Mouse (Mus musculus) erythroblast, embryonic 14.5 days (primary cell): ENCODE results near the gene Hcst. TPM values are rescaled to one million over a fixed set of nuclear protein-coding genes. Genes with fewer than 3 reads are reported as not detected.
A peak's percentile ranks its signal among the peaks of the same experiment; 100 is the strongest.

ENCODE experiments used
- H3K27me3 ChIP-seq: 2 replicates; pipeline ENCODE4 v1.6.1; 2012; ENCODE audit warnings: inconsistent platforms; ENCODE audit not compliant: control insufficient read depth
- H3K36me3 ChIP-seq: 2 replicates; pipeline ENCODE4 v1.6.1; 2012; ENCODE audit warnings: mild to moderate bottlenecking, inconsistent platforms; ENCODE audit not compliant: control insufficient read depth
- H3K4me1 ChIP-seq: 2 replicates; pipeline ENCODE4 v1.6.1; 2012; ENCODE audit warnings: inconsistent platforms; ENCODE audit not compliant: control insufficient read depth
- H3K4me3 ChIP-seq: replicated peaks from 2 replicates; pipeline ENCODE3; 2012; ENCODE audit warnings: moderate library complexity, mild to moderate bottlenecking, inconsistent platforms
- H3K9me3 ChIP-seq: 2 replicates; pipeline ENCODE4 v1.6.1; 2012; ENCODE audit warnings: low read length, inconsistent platforms, mixed read lengths; ENCODE audit not compliant: control insufficient read depth
- GATA1 ChIP-seq: IDR thresholded peaks from 2 replicates; pipeline ENCODE4 v1.6.1; 2012; ENCODE audit warnings: low read length, inconsistent platforms, mixed read lengths
- TAL1 ChIP-seq: IDR thresholded peaks from 3 replicates; pipeline ENCODE4 v1.6.1; 2012; ENCODE audit warnings: low read length, inconsistent platforms, mixed read lengths
- polyA plus RNA-seq: library from polyadenylated mRNA; stranded (reverse); fragments of >175 nt; gene quantifications from 2 replicates; pipeline ENCODE4 v1.2.3, GENCODE M21; 2012

Gene Hcst
- polyA plus RNA-seq, 1 experiment, result not detected

DNA sequence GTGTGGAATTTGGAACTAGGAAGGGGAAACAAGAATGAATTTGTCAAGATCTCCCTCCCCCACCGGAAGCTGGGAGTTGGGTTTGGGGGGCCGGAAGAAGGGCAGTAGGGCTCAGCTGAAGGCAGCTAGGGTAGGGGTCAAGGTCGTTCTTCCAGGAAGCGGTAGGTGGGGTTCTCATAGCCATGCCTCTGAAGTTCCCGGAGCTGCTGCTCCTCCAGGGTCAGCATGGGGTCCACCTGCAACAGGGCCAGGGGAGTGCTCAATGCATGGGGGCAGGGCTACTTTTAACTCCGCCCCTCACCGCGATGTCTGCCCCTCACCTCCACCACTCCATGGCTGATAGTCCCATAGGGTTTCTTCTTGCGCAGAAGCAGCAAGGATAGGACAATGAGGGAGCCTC lies 15.5 kb upstream of the Hcst start:
- H3K4me3 ChIP-seq, result no peak overlapping the region
- H3K36me3 ChIP-seq, result no peaks in the 10 kb centered on the region
- H3K27me3 ChIP-seq, result peaks cover 21% of the 10 kb centered on the region
- no peaks in the 10 kb centered on the region for H3K9me3 ChIP-seq
- no peaks in the 10 kb centered on the region for H3K4me1 ChIP-seq
- no peak for TF ChIP-seq TAL1
- TF ChIP-seq GATA1, result no peak

DNA sequence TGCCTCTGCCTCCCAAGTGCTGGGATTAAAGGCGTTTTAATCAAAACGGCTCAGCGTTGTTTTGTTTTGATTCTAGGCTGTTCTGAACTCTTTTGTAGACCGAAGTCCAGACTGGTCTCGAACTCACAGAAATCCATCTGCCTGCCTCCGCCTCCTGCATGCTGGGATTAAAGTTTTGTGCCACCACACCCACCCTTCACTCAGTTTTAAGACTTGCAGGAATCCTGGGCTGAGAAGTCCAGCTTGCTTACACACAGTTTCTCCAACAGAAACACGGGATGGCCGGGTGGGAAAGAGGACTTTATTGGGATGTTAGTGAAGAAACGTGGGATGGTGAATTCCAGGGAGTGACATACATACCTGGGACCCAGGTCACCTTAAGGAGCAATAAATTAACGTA lies 15.0 kb upstream of the Hcst start:
- Histone ChIP-seq H3K9me3 (no peaks in the 10 kb centered on the region), H3K4me1 (no peaks in the 10 kb centered on the region)
- TF ChIP-seq GATA1, result no peak
- no peak for TF ChIP-seq TAL1

GRCm38 (mm10) chr7:30434238-30434637 lies 14.6 kb upstream of the Hcst start:
- H3K9me3 ChIP-seq, result no peaks in the 10 kb centered on the region
- TF ChIP-seq GATA1, result no peak
- TF ChIP-seq TAL1, result no peak
- H3K27me3 ChIP-seq, result peaks cover 17% of the 10 kb centered on the region
- no peak overlapping the region for H3K4me3 ChIP-seq
- no peaks in the 10 kb centered on the region for H3K36me3 ChIP-seq
- no peaks in the 10 kb centered on the region for H3K4me1 ChIP-seq

More for the DNA sequence above, 15.0 kb upstream of the Hcst start:
- no peaks in the 10 kb centered on the region for H3K36me3 ChIP-seq
- no peak overlapping the region for H3K4me3 ChIP-seq
- peaks cover 17% of the 10 kb centered on the region for H3K27me3 ChIP-seq

- no peaks in the 10 kb centered on the region for H3K4me1 ChIP-seq
- TF ChIP-seq TAL1 (no peak), GATA1 (no peak)
Measured at GRCm38 (mm10) chr7:30431793-30432192, 12.1 kb upstream of the Hcst start.

DNA sequence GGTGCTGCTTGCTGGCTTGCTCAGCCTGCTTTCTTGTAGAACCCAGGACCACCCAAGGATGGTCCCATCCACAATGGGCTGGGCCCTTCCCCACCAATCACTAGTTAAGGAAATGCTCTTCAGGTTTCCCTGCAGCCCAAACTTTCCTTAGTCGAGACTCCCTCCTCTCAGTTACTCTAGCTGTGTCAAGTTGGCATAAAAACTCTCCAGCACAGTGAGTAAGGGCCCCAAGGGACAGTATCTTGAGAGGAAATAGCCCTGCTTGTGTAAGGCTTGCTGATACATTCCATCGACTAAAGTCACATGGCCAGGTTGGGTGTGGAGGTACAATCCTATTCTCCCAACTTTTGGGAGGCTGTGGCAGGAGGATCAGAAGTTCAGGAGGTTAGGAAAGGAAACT lies 10.5 kb upstream of the Hcst start:
- H3K4me3 ChIP-seq, result no peak overlapping the region
- peaks cover 13% of the 10 kb centered on the region for H3K36me3 ChIP-seq
- no peaks in the 10 kb centered on the region for H3K4me1 ChIP-seq
- TF ChIP-seq GATA1 (no peak), TAL1 (no peak)
- no peaks in the 10 kb centered on the region for H3K9me3 ChIP-seq
- H3K27me3 ChIP-seq, result no peaks in the 10 kb centered on the region; the same call in 1 of the 2 replicates

More at GRCm38 (mm10) chr7:30431793-30432192, 12.1 kb upstream of the Hcst start:
- no peaks in the 10 kb centered on the region for H3K9me3 ChIP-seq
- H3K27me3 ChIP-seq, result peaks cover 11% of the 10 kb centered on the region
- H3K4me3 ChIP-seq, result no peak overlapping the region
- peaks cover 2% of the 10 kb centered on the region for H3K36me3 ChIP-seq

DNA sequence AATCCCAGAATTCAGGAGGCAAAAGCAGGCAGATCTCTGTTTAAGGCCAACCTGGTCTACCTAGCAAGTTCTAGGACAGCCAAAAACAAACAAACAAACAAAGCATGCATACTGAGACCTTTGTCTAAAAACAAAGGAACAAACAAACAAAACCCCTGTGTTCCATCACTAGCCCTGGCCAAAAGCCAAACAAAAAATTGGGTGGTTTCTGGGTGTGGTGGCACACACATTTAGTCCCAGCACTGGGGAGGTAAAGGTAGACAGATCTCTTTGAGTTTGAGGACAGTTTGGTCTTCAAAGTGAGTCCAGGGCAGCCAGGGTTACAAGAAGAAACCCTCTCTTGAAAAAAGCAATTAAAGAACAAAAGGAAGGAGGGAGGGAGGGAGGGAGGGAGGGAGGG lies 9.7 kb upstream of the Hcst start:
- peaks cover 14% of the 10 kb centered on the region for H3K36me3 ChIP-seq

DNA sequence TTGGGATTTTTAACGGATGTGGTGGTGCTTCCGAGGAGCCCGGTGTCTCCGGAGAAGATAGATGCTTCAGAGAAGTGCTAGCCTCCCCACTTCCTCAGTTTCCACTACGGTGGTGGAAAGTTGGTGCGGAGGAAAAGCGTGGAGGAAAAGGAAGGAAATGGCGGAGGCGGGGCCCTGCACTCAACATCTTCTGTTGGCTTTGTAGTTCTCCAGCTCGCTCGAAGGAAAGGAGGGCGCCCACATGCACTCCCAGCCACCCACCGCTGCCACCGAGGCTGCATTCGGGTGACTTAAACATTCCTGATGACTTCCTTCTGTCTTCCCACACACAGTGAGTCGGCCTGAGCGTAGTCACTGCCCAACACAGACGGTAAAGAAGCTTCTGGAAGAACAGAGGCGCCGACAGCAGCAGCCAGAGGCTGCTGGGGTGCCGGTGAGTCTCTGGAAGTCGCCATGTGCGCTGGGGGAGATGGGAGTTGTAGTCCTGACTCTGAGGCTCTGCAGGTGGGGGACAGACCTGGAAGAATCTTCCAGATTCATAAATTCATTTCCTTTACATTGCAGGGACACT lies 3.5 kb upstream of the Hcst start:
- Histone ChIP-seq H3K27me3 (peaks cover 12% of the 10 kb centered on the region), H3K4me1 (peaks cover 27% of the 10 kb centered on the region), H3K36me3 (peaks cover 14% of the 10 kb centered on the region), H3K4me3 (peak overlapping the region; percentile 63), H3K9me3 (no peaks in the 10 kb centered on the region)
- TF ChIP-seq GATA1 (no peak), TAL1 (no peak)

More for the DNA sequence above, 9.7 kb upstream of the Hcst start:
- Histone ChIP-seq H3K4me1 (no peaks in the 10 kb centered on the region), H3K9me3 (no peaks in the 10 kb centered on the region), H3K27me3 (no peaks in the 10 kb centered on the region; the same call in 1 of the 2 replicates), H3K4me3 (no peak overlapping the region)
- no peak for TF ChIP-seq GATA1
- TF ChIP-seq TAL1, result no peak

GRCm38 (mm10) chr7:30422560-30422959 lies 2.9 kb upstream of the Hcst start:
- H3K9me3 ChIP-seq, result no peaks in the 10 kb centered on the region
- H3K27me3 ChIP-seq, result peaks cover 12% of the 10 kb centered on the region
- peaks cover 14% of the 10 kb centered on the region for H3K36me3 ChIP-seq
- H3K4me1 ChIP-seq, result peaks cover 27% of the 10 kb centered on the region
- H3K4me3 ChIP-seq, result peak overlapping the region; percentile 63
- TF ChIP-seq TAL1 (no peak), GATA1 (no peak)

GRCm38 (mm10) chr7:30421890-30422435 lies 2.3 kb upstream of the Hcst start:
- Histone ChIP-seq H3K4me1 (peaks cover 27% of the 10 kb centered on the region), H3K36me3 (peaks cover 14% of the 10 kb centered on the region), H3K27me3 (peaks cover 12% of the 10 kb centered on the region), H3K4me3 (peak overlapping the region; percentile 63), H3K9me3 (no peaks in the 10 kb centered on the region)
- TF ChIP-seq TAL1 (no peak), GATA1 (no peak)
